Mouse (Mus musculus): ENCODE results near the gene Zfp967. TPM values are rescaled to one million over a fixed set of nuclear protein-coding genes. Genes with fewer than 3 reads are reported as not detected.

Zfp967 gene
- not detected in 2 replicates for polyA plus RNA-seq (2015; fragmentation: Nextera tagmentation; extraction: Ambion mirVana)

DNA sequence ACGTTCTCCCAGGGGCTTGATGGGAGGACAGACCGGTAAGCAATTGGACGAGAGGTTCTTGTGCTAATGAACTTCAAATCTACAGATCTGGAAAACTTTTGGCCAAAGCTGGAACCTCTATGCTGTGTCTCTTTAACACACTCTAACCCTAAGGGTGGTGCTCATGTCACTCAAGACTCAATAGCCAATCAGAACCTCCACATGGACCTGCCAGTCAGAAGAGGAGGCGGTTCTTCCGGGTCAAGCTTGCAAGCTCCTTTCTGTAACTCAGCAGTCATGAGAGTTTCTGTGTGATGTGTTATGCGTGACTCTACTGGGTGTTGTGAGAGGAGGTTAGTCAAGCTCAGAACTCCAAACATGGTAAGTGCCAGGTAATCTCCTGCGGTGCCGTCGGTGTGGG lies at the start of gene Zfp967:
TSS of gene Zfp967 (plus strand) at position 301 of the 400 bp plus-strand sequence.

DNA sequence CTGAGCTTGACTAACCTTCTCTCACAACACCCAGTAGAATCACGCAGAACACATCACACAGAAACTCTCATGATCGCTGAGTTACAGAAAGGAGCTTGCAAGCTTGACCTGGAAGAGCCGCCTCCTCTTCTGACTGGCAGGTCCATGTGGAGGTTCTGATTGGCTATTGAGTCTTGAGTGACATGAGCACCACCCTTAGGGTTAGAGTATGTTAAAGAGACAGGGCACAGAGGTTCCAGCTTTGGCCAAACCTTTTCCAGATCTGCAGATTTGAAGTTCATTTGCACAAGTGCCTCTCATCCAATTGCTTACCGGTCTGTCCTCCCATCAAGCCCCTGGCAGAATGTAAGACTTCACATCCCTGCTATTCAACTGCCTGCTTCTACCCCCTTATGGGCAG lies 34.2 kb upstream of the Zfp967 start, which contains the start of gene Gm14434:
TSS of gene Gm14434 (minus strand) at position 101 of the 400 bp plus-strand sequence.

Other genes starting within 250 kb of the Zfp967 start
- gene Gm11009, start 201.6 kb upstream of the Zfp967 start, polyA plus RNA-seq (2015; fragmentation: Nextera tagmentation; extraction: Ambion mirVana): not detected in 2 replicates
- gene Gm14435, start 97.5 kb upstream of the Zfp967 start, polyA plus RNA-seq (2015; fragmentation: Nextera tagmentation; extraction: Ambion mirVana): 4.1 and 5.9 TPM in 2 replicates
- 4.5 and 7.7 TPM in 2 replicates for gene Gm14434, start 34.3 kb upstream of the Zfp967 start, polyA plus RNA-seq (2015; fragmentation: Nextera tagmentation; extraction: Ambion mirVana)
- 8.3 and 12.1 TPM in 2 replicates for gene Gm14308, start 115.3 kb downstream of the Zfp967 start, polyA plus RNA-seq (2015; fragmentation: Nextera tagmentation; extraction: Ambion mirVana)
- 0.67 and 4.9 TPM in 2 replicates for gene Zfp973, start 149.5 kb downstream of the Zfp967 start, polyA plus RNA-seq (2015; fragmentation: Nextera tagmentation; extraction: Ambion mirVana)
- 8.0 and 11.8 TPM in 2 replicates for gene Gm14305, start 187.3 kb downstream of the Zfp967 start, polyA plus RNA-seq (2015; fragmentation: Nextera tagmentation; extraction: Ambion mirVana)